Mouse (Mus musculus) cerebellum, adult 8-10 months (tissue): ENCODE results near the gene Dhx38.

ENCODE experiments used
- DNase-seq: peaks from one replicate; pipeline ENCODE4 v3.0.0; 2022

The Dhx38 gene

DNA sequence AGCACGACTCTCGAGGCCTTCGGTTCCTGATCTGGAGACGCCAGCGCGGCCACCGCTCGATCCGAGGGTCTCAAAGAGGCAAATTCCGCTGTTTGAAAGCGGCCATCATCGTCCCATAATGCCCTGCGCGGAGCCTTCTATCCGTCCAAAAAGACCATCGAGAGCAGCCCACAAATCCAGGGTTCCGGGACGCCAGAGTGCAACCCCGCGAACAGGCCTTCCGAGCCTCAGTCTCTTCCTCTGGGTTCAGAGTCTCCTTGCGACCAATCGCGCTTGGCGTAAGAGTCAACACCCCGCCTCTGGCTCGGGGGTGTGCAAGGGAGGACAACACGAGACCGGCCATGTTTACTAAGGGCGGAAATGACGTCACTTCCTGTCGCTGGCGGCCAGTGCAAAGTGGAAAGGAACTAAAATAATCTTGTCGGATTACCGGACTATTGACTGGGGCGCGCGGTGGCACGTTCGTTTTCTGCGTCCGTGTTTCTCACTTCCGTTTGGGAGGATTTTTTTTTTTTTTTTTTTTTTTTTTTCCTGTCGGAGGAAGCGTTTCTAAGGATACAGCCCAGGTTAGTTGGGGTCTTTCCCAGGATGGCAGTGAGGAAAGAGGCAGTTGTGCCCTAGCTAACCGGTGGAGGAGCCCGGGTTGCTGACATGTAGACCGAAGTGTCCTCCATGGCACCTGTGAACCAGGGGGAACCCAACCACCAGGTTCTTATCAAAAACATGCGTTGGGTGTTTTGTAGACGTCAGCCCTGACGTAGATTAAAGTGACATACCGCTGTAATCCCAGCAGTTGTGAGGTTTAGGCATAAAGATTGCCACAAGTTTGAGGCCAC lies at the start of gene Dhx38, which contains the start of gene Txnl4b:
Dhx38 (minus strand) TSS at position 364 of the 836 bp plus-strand sequence.
Txnl4b (plus strand) TSS at position 395 of the 836 bp plus-strand sequence.
- peak; percentile 98 for DNase-seq

DNA sequence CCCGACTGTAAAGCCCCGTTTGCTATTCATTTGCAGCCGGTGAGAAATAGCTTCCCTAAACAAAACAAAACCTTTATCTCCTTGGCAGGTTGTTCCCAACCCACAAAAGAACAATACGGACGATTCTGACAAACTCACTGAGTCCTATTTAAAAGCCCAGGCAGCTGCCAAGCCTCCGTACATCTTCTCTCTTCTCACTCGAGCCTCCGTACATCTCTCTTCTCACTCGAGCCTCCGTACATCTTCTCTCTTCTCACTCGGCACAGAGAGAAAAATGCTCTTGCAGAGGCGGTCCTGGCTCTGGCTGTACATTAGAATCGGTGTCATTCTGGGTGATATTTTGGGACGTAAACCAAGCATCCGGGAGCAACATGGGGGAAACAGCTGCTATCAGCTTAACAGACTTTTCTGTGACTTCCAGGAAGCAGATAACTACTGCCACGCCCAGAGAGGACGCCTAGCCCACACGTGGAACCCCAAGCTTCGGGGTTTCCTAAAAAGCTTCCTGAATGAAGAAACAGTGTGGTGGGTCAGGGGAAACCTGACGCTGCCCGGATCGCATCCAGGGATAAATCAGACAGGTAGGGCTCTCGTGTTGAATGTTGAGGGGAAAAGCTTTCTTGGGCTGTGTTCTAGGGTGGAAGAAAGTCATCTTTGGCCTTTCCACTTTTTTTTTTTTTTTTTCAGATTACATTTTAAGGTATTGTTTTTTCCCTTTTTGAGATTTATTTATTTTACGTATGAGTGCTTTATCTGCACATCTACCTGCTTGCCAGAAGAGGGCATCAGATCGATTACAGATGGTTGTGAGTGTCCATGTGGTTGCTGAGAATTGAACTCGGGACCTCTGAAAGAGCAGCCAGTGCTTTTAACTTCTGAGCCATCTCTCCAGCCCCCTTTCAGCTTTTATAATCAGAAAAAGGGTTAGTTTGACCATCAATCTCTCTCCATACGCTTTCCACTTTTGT lies 48.9 kb upstream of the Dhx38 start, which contains the start of gene Pkd1l3:
Pkd1l3 (plus strand) TSS at position 275 of the 968 bp plus-strand sequence.
- no peak for DNase-seq

DNA sequence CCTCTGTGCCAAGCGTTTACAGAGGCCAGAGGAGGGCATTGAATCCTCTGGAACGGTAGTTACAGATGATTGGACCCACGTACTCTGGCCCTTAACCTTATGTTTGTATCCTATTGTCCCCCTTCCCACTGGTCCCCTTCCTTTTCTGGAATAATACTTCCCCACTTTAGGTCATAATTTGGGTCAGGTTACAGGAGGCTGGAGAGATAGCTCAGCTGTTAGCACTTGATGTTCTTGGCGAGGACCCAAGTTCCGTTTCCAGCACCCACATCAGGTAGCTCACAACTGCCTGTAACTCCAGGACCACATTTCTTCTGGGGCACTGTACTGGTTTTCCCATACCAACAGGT lies 43.5 kb upstream of the Dhx38 start:
- DNase-seq: peak; percentile 21

DNA sequence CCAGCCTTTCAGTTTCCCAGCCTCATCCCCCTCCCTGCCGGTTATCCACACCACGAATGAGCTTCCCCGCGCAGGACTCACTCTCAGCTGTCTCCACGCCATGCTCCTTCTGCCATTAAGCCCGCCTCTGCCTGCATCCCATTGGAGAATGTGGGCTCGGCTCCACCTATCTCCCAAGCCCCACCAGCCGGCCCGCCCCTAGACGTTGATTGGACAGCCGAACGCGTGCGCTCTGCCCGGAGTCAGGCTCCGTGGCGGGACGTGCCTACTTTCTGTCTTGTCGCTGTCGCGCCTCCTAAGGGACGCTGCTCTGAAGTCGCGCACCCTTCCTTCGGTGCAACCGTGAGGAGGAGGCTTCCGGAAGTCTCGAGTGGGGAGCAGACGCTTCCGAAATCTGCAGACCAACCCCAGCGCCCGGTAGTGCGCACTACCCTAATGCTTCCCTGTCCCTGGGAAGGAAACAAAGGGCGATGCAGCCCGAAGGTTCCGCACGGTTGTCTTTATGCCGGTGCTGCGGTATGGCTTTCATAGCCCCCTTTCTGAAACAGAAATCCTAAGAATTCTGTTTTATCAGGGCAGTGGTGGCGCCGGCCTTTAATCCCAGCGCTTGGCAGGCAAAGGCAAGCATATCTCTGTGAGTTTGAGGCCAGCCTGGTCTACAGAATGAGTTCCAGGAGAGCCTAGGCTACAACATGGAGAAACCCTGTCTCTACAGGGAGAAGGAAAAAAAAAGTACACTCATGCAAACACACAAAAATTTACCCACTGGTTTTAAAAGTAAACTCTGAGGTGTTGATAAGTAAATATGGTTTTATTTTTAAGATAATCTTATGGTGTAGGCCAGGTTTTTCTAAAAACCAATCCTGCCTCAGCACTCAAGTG lies 42.9 kb upstream of the Dhx38 start, which contains the start of gene Dhodh:
Dhodh (minus strand) TSS at position 403 of the 882 bp plus-strand sequence.
- DNase-seq: peak; percentile 97

DNA sequence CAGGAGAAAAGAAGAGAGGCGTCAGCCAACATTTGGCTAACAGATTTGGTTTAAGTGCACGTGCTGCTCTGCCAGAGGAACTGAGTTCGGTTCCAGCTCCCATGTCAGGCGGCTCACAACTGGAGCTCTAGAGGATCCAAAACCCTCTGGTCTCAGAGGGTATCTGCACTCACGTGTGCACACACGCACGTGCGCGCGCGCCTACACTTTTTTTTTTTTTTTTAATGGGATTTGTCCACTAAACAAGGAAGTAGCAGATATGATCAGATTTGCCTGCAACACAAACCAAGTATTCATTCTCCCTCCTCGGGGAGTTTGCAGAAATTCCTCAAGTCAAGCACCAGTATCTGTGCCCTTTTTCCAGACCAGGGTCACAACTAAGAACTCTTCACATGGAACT lies 42.0 kb upstream of the Dhx38 start:
- no peak for DNase-seq

DNA sequence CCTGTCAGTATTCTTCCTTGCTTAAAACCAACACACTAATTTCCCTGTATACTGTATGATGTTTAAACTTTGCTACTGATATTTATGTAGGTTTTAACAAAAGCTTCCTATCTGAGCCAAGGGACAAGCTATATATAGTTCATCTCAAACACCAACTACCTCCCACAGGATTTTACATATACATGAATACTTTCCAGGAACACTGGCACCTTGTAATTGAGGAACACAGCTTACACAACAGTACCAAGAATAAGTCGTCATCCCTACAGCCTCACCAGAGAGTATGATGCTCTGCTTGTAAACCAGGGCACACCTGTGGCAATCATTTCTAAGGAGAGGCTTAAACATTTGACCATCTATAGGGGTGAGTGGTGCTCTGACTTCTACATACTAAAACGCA lies 41.1 kb upstream of the Dhx38 start:
- DNase-seq: no peak

DNA sequence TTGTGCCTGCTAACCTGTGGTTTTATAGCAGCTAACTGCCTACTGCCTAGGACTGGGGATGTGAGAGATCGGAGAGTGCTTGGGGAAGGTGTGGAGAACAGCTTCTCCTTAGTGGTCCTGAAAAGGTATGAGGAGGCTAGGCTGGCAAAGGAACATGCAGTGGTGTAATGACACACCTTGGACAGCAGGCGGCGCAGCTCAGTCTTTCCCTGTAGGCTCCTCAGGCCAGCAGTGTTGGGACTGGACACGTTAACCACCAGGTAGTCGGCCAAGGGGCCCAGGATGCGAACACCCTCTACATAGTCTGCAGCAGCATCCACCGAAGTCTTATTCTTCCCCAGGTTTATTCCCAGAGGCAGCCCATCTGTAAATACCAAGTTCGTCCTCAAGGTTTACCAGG lies 30.2 kb upstream of the Dhx38 start:
- peak; percentile 32 for DNase-seq

DNA sequence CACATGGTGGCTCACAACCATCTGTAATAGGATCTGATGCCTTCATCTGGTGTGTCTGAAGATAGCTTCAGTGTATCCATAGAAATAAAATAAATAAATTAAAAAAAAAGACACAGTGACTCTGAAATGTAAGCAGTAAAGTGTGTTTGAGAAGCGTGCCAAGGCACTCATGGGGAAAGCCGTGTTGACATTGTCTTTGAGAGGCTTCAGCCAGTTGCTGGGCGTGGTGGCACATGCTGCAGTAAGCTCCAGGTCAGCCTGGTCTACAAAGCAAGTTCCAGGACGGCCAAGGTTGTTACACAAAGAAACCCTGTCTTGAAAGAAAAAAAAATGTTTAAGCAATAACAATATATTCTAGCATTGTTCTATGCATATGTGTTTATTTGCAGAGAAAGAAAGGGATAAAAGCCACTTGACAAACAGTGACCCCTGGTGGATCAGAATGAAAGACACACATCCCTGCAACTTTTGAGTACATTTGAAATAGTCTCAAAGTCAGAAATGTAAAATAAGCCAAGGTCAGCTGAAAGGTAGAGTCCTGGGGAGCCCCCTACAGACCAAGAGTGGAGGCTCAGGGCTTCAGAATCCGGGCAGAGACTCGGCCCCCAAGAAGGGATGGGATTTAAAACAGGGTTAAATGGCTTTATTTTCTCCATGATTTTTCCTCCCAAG lies 27.6 kb upstream of the Dhx38 start:
- DNase-seq: no peak

DNA sequence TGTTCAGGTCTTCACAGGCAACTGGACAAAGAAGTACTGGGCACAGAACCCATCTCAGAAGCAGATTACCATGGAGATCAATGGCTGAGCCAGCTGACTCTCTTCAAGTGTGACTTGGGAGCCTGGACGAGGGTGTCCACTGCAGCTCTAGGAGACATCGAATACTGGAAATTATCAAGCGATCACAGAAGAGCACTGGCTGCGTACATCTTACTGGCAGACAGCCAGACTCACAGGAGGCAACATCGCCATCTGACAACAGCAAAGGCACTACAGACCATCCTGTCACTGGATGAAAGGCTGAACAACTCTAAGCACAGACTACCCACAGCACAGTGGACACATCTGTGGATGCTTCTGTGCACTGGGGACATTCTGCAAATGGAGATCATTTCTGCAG lies 26.5 kb upstream of the Dhx38 start:
- DNase-seq: no peak

DNA sequence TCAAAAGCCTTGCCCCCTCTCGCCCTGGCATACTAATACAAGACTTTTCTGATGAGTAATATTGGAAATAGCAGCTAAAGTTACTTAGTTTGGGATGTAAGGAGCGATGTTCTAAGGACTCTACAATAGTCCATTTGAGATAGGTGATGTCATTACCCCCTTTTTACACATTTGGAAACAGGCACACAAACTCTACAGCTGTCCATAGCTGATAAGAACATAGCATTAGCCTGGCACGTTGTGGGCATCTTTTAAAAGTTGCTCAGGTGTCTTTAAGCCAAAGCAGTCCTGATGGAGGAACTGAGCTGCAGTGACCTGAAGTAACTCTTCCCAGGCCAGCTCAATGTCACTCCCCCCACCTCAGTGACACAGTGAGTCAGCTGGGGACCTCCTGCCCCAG lies 25.7 kb upstream of the Dhx38 start:
- DNase-seq: no peak

DNA sequence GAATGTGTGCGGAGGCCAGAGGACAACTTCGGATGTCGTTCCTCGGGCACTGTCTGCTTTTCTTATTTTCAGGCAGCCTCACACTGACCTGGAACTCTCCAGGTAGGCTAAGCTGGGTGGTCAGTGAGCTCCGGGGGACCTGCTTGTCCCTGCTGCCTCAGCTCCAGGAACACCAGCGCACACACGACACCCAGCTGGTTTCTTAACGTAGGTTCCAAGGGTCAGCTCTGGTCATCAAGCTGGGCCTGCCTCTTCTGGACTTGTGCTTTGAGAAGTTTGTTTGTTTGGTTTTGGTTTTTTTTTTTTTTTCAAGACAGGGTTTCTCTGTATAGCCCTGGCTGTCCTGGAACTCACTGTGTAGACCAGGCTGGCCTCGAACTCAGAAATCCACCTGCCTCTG lies 25.2 kb upstream of the Dhx38 start:
- DNase-seq: no peak

DNA sequence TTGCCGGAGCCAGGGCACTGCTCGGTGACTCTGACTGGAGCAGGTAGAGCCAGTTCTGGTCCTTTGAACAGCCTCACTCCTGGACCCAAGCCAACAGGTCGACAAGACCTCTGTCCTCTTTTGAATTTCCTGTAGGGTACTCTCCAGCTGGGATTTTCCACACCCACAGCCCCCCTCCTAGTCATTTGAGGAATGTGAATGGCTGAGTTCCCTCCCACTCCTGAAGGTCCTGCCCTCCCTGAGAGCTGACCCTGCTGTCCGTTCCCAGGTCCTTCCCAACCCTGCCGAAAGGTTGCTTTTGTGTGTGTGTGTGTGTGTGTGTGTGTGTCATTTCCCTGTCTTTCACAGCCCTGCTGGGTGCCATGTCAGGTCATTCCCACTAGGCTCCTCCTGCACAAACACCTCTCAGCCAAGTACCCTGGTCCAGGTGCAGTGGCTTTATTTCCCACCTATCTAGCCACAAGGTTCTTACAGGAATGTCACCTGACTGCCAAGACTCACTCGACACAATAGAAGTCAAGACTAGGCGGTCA lies 21.4 kb upstream of the Dhx38 start:
- no peak for DNase-seq

DNA sequence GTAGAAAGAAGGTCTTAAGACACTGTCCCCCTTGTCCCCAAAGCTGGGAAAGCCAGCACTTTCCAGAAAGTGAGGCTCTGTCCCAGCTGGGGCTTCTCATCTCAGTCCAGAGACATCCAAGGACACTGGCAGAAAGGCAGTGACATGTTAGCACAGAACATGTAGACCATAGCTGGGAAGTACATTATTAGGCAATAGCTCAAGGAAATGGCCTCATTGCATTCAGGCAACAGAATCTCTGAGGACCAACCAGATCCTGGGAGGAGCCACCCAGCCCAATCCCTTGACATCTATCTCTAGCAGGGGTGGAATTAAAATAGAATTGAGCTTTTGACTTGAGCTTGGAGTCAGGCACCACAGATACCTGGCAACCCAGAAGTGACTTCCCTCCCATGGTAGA lies 20.0 kb upstream of the Dhx38 start:
- DNase-seq: no peak

DNA sequence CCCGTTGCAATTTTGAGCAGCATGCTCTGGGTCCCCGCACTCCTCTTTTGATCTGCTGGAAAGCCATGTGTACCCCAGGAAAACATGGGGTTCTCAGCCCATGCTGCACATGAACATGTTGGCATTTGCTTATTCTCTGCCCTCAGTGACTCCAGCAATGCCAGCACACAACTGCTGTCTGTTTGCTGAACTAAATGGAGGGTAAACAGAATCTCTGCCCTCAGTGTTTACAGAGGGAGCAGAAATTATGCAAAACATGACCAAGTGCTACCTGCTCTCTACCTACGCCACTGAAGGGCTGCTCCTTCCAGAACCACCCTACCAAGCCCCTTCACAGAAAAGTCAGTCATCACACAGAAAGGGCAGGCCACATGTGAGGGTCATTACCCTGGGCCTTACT lies 19.2 kb upstream of the Dhx38 start:
- no peak for DNase-seq

DNA sequence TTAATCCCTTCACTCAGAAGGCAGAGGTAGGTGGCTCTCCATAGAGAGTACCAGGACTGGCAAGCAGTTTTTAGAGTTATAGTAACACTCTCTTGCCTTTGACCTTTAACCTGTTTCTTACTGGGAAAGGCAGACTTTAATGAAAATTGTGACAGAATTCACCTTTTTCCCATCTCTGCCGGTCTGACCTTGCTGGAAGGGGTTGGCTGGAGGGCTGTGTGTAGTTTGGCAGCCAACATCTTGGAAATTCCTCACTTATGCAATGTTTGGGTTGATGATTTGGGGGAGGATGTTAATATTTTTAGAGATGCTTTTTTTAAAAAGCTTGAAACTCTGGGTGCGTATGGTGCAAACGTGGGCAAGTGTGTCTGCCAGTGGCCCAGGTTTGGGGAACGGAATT lies 18.6 kb upstream of the Dhx38 start:
- no peak for DNase-seq

DNA sequence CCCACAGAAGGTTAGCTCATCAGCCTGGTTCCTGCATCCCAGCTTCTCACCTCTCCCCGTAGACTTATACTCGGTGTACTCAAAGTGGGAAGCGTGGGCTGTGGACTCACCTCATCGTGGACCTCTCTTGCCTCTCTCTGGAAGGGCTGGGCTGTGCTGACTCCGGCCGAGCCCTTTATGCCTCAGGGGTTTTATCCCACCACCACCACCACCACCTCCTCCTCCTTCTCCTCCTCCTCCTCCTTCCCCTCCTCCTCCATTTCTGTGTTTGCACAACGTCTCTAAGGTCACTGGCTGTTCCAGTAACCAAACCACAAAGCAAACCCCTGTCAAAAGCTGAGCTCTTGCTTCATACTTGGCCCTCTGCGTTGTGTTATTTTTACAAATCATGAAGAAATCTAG lies 13.2 kb upstream of the Dhx38 start, which contains the start of gene Hp:
Hp (minus strand) TSS at position 273 of the 402 bp plus-strand sequence.
- DNase-seq: no peak

DNA sequence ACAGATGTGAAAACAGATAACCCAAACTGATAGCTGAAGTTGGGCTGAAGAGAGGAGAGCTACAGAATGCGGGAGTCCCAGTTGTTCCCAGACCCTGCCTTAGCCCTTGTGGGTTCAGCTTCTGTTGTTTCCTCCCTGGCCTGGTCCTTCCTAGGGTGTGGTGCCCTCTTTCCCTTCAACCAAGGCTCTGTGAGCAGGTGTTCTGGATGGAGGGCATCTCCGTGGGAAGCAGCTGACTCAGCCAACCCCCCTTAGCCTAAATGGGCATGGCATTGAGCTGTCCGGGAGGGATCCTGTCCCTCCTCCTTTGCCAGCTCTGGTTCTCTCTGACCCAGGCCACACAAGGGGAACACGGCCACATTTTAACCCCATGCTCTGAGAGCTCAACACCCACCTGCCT lies 10.7 kb upstream of the Dhx38 start:
- DNase-seq: no peak

DNA sequence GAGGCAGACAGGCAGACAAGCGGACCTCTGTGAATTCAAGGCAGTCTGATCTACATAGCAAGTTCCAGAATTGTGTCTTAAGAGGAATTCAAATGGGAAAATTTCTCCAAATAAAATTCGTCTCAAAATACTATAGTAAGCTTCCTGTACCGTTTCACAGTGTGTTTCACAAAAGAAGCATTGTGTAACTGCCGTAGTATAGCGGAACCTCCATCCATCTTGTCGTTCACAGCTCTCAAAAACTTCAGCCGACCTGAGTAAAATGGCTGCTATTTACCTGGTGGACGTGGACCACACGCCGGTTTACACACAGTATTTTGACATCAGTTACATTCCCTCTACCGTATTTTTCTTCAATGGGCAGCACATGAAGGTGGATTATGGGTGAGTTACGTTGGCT lies 5.5 kb upstream of the Dhx38 start:
- no peak for DNase-seq

DNA sequence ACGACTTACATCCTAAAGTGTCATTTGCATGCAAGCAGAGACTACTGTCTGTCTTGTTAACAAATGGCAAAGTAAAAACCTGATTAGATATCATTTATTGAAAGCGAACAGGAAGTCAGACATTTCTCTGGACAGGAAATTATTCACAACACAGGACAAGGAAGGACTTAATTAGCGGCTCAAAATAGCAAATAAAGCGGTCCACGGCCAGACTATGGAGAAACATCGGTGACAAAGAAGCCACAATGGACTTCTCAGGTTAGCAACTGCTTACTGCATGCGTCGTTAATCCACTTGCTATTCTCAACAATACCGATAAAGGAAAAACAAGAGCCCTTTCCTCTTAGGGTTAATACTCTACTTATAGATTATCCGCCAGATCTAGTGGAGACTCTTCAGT lies 895 bp downstream of the Dhx38 start:
- no peak for DNase-seq

DNA sequence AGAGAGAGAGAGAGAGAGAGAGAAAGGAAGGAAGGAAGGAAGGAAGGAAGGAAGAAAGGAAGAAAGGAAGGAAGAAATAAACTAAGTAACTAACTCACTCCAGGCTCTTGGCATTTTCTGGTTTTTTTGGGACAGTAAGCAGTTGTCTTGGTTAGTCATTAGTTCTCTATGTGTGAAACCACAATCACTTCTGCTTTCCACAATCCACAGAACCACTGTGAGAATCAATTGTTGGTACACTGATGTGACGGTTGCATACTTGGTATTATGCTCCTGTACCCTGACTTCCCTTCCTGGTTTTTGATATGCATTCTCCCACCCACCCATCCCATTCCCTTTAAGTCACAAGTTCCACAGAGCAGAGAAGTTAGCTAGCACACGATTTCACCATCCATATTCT lies 1.8 kb downstream of the Dhx38 start:
- no peak for DNase-seq

DNA sequence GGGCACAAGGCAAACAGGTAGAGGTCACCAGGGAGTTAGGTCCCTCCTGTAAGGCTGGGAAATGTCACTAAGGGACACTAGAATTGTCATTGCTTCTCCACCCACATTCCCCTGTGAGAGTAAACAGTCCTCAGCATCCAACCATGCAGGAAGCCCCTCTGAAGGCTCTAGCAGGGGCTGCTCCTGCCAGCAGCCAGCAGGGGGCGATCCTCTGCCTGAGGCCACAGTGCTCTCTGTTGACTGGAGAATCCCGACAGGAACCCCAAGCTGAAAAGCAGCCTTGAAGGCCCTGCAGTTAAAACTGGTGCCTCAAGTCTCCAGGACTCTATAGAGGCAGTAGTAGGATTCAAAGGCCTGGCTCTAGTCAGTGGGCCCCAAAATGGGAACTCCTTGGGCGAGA lies 14.0 kb downstream of the Dhx38 start:
- no peak for DNase-seq

DNA sequence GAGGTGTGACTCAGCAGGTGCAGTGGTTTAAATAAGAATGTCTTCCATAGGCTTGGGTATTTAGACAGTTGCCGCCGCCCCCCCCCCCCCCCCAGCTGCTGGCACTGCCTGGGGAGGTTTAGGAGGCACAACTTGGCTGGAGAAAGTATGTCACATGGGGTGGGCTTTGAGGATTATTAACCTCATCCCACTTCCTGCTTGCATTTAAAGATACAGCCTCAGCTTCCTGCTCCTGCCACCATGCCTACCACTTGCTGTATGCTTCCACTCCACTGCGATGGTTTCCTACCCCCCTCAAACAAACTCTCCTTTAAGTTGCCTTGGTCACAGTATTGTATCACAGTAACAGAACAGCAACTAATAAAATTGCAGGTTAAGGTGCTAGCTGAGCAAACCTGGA lies 21.6 kb downstream of the Dhx38 start:
- DNase-seq: no peak
